Mouse (Mus musculus) spleen, postnatal 36 days (tissue): ENCODE data around the gene Slc35g3.

Experiments
- DNase-seq, 2 experiments: peaks; one replicate each; pipeline ENCODE4 v3.0.0; 2022; ENCODE audit warnings: low spot score in 2 of 2, mixed read lengths in 1 of 2

The Slc35g3 gene

DNA sequence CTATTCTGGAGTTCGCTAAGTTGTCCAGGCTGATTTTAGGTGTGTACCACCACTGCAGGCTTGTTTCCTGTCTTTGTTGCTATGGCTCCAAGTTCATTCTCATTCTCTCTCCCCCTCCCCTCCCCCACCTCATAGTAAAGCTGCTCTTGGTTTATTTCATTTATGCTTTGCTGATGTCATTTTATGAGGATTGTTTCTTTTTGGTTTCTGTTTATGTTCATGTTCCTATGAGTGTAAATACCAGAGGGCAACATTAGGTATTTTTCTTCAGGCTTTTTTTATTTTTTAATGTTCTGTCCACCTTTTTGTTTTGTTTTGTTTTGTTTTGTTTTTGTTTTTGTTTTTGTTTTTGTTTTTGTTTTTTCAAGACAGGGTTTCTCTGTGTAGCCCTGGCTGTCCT is at the start of gene Slc35g3:
Gene Slc35g3 (minus strand): TSS at position 101 of the 400 bp plus-strand sequence.
- DNase-seq: no peak

DNA sequence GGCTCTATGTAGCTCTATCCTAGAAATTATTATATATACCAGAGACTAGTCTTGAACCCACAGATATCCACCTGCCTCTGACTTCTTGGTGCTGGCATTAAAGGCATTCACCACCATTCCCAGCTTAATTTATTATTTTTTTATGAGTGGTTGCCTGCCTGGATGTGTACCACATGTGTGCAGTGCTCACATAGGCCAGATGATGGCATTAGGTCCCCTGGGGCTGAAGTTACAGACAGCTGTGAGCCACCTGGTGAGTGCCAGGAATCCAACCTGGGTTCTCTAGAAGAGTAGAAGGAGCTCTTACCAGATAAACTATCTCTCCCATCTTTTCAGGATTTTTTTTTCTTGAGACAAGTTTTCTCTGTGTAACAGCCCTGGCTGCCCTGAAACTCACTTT is 48.5 kb upstream of the Slc35g3 start:
- DNase-seq: no peak

DNA sequence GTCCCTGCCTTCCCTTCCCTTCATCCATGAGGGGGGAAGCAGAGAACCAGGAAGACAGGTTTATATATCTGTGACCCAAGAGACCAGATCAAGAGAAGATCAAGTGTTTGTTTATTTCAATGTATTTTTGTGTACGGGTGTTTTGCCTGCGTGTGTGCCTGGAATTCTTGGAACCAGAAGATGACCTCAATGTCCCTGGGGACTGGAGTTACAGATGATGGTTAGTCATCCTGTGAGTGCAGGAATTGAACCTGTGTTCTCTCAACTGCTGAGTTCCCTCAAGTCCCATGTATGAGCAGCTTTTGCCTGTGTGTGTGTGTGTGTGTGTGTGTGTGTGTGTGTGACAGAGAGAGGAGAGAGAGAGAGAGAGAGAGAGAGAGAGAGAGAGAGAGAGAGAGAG is 45.9 kb upstream of the Slc35g3 start:
- no peak for DNase-seq

DNA sequence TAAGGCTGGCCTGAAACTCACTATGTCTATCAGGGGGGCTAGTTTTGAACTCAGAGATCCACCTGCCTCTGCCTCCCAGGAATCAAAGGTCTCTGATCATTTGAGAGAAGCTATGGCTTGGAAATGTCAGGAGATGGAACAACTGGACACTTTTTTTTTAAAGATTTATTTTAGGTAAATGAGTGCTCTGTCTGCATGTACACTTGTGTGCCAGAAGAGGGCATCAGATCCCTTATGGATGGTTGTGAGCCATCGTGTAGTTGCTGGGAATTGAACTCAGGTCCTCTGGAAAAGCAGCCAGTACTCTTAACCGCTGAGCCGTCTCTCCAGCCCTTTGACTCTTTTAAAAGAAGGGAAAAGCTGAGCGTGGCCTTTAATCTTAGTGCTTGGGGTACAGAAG is 44.6 kb upstream of the Slc35g3 start:
- DNase-seq: no peak

DNA sequence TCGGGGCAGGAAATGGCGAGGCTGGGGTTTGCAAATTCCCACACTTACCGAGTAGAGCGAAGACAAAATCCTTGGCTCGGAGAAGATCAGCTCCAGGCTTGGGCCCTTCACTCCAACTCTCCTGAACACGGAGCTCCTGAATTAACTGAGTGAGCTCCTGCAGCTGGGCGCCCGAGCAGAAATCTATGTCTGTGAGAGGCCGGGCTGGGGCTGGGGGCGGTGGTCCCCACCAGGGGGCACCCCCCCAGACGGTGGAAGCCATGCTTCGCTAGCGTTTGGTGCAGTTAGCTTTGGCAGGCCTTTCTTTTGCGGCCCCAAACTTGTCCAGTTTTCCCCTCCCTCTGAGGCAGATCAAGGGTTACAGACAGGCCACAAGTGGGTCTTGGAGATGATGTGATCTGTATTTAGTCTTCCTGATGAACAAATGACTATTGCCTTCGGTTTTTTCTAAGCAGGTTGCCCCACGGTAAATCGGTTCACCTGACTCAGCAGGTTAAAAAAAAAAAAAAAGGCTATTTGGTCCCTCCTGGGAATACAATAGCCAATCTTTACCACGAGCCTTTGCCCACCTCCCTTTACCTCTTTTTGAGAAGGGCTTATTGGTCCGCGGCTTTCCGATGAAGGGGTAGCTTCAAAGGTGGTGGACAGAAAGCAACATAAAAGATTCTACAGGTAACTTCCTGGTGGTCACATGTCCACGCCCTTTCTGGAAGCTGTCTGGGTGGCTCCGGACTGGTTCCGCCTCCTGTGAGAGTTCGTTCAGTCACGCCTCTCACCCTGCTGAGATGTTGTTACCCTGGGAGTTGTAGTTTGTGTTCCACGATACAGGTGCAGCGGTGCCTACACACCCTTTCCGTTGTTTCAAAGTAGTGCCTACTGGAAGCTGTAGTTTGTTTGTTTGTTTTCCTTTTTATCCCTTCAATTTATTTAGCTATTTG is 43.5 kb upstream of the Slc35g3 start, which contains the start of gene Tmem102:
Gene Tmem102 (minus strand): TSS at position 653 of the 938 bp plus-strand sequence.
- no peak for DNase-seq

DNA sequence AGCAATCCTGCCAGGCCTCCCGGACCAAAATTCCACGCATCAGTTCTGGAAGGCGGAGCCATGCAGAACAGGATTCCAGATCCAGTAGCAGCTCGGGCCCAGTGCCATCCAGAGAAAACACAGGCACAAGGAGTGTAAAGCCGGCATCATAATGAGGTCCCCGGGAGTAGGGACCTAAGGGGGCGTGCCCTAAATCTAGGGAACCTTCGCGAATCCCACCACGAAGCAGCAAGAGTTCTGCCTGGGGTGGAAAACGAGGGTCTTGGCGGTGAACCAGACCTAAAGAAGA is 42.8 kb upstream of the Slc35g3 start:
- no peak for DNase-seq

DNA sequence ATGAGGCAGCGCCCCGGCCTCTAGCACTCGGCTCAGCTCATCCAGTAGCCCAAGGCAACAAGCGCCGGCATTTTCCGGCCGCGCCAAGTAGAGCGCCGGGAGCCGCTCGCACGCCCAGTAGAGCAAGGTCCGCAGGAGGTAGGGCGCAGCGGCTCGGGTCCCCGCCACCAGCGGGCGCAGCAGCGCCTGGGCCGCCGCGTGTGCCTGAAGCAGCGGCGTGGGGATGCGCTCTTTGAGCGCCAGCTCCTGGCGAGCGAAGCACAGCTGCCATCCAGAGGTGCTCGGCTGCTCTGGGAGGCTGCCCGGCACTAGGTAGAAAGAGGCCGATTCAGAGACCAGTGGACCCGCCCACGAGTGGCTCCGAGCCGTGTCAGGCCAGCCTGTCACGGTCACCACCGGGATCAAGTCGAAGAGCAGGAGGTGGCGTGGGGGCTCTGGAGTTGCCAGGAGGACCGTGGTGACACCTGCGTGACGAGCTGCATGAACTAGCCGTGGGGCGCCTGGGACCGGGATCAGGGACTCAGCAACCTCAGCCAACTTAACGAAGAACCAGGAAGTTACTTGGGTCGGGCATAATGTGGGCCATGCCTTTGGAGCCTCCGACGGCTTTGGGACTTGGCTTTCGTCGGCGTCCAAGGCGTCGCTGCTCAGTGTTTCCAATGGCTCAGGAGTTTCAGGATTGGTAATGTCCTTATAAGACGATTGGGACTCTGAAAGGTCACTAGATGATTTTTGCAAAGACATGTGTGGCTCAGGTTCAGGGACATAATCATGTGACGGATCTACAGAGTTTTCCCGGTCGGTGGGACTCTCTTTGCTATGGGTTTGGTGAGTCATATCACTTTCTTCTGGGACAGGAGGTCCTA is 42.3 kb upstream of the Slc35g3 start:
- DNase-seq: peak; percentile 71 to 77

DNA sequence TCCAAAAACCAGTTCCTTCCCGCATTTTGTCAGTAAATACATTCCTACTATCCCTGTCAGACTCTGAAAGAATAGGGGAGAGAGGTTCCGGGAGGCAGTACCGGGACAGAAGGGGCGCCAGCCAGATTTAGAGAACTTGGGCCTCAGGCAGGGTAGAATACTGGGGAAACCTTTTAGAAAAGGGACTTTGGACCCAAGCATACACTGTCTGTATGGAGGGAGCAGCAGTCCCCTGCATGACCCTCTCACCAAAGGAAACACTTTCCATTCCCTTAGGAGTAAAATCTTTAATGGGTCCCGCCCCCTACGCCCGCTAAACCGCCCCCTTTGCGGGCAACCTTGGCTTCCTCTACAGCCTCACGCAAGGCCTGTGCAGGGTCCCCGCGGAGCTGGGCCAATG is 41.6 kb upstream of the Slc35g3 start:
- no peak for DNase-seq

DNA sequence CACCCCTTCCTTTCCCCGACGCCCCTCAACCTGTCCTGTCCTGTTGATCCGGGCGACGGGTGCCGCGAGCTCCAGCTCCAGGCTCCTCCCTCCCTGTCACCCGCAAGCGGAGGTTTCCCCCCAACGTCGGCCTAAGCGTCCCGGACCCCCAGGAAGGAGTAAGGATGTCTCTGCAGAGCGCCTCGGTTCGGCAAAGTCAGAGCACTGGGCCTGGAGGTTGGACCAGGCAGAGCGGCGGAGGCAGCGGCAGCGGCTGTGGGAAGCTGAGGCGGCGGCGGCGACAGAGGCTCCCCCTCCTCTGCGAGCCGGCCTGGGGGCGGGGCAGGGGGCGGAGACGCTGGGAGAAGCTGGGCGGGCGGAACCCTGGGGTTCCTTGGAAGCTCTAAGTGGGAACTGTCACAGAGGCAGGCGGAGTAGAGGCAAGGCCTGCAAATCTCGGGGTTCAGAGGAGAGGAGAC is 40.9 kb upstream of the Slc35g3 start:
- DNase-seq: peak; percentile 50 to 65

DNA sequence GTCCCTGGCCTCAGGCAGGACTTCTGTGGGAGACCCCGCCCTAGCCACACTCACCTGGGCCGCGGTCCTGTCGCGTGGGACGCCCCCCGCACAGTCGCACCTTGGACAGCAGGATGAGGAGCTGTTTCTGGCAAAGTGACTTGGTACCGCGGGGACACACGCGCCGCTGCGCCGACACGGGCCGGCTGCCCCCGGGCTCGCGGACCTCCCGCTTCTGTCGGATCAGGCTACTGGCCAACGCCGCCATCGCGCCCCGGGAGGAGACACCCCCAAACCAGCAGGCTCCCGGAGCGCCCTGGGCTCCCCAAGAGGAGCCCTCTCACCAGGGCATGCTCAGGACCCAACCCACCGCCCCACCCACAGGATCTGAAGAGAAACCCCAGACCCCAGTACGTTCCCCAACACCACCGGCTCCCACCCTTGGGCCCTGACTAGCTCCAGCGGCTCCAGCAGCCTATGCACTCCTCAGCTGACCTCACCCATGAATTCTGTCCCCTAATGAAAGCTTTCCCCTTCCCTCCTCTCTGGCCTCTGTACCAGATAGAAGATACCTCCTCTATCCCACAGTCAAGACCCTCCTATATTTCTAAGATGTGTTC is 39.7 kb upstream of the Slc35g3 start, which contains the start of gene Fgf11:
Gene Fgf11 (minus strand): TSS at position 479 of the 599 bp plus-strand sequence.
- no peak for DNase-seq

DNA sequence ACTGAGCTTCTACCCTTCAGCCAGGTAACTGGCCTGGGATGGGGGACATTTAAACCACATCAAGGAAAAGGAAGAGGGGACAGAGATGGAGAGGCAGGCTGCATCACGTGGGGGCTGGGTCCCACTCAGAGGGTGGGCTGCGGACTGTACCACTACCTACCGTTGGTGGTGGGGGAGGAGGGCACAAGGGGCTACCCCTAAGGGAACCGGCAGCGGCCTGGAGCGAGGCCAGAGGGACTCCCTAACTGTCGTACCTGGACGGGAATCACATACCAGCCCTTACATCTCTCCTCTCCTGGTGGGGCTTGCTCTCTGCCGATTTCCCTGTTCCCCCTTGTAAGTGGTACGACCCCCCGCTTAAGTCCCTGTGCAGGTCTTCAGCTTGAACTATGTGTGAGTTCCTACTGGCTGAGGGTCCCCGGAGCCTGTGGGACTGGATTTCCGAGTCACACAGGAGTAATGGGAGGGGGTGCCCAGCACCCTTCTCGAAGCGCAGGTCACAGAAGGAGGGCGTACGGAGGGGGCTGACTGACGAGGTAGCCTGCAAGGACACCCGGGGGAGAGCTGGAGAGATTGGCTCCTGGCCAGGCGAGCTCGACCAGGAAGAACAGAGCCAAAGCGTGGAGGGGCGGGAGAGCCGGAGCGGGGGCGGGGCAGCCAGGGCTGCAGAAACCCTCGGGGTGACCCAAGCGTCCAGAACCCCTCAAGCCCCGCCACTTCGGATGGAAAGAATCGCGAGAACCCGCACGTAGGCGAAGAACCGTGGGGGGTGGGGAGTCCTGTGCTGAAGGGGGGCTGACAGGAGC is 38.8 kb upstream of the Slc35g3 start:
- DNase-seq: no peak

DNA sequence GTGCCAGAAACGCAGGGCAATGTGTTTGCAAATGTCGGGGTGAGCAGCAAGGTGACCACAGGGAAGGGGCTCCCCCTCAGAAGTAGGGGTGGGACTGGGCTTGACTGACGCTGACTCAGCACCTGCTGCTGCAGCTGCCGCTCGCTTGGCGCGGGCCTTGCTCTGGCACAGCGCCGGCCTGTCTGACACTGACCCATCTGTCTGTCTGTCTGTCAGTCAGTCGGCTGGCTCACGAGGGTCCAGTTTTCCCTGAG is 38.3 kb upstream of the Slc35g3 start:
- DNase-seq: no peak

DNA sequence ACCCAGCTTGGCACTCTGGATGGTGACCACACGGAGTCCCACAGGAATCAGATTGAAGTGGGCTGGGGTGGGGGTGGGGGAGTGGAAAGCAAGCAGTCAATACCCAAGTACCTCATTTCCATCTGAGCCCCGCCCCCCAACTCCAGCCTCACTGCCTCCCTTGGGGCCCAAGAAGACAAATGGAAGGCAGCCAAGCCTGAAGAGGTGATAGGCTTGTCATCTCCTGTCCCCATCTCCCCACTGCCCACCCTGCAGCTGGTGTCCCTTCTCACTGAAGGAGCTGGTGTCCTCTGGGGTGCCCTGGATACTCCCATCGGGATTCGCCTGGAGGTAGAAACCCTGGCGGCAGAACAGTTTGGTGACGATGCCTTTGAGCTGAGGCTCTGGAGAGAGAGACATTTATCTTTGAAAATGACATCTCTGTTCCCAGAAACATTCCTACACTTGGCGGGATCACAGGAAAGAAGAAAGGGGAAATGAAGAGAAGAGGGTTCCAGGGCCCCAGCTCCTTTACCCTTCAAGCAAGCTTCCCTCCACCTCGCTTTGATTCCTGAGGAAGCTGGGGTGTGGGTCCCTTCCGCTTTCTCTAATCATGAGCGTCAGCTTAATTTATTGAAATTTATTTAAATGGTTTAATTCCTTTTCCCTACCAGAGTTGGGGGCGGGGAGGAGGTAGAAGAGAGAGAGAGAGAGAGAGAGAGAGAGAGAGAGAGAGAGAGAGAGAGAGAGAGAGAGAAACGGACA is 37.8 kb upstream of the Slc35g3 start:
- peak; percentile 66 to 73 for DNase-seq

DNA sequence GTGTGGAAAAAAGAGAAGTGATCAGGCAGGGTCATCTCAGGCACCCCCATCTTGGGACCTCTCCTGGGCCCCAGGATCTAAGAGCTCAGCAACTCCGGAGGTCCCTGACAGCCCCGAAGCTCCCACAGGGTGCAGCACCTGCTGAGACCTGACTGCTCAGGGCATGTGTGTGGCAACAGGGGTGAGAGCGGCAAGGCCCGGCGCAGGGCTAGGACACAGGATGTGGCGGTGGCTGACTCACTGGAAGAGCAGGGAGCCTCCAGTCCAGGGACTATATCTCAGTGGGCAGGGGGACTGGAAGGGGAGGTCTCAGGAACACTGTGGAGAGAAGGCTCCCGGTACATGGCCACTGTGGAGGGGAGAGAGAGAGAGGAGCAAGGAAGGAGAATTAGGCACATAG is 36.2 kb upstream of the Slc35g3 start:
- DNase-seq: no peak

DNA sequence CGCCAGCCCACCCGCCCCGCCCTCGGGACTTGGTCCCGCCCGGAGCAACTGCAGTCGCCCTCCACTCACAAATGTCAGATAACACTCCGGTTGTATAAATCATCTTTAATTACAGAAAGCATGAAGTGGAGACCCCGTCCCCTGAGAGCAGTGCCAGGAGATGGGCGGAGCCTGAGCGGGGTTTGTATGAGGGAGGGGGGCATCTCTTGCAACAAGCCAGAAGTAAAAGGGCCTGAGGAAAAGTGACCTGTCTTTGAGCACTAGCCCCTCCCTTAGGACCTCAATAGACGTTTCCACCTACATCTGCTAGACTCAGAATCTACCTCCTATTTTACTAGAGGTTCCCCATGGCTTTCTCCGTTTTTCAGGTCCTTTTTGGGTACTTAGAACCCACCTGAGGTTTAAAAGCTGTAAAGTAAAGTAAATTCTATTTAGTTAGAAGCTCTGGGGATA is 34.2 kb upstream of the Slc35g3 start:
- DNase-seq: no peak

DNA sequence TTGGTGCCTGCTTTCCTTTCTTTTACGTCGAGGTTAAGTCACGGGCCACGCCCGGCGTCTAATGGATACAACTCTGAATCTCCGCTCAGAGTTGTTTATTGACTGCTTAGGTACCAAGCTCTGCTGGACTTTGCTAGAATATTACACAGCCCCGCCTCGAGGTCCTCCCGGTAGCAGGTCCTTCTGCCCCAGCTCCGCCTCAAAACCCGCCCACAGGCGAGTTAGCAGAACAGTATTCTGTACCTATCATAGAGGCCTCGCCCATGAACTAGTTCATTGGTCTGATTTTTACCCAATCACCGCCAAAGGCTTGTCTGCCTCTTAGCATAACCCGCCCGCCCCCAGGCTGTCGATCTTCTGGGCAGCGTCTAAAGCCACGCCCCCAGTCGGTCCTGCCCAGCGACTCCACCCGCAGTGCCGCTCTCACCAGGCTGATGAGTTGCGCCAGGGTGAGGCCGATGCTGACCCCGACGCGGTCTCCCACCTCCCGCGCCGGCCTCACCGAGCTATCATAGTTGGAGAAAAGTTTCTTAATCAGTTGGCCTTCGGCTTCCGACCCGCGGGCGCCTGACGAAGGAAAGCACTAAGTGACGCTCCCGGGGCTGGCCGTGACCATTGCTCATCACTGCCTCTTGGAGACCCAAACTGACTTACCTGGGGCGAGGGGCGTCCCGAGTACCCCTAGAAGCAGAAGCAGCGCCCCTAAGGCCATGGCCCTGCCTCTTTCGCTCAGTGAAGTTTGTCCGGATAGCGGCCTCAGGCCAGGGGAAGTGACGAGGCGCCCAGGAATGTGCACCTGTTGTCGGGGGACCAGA is 33.6 kb upstream of the Slc35g3 start, which contains the start of gene Chrnb1:
Gene Chrnb1 (minus strand): TSS at position 776 of the 815 bp plus-strand sequence.
- DNase-seq: peak; percentile 98 to 99

DNA sequence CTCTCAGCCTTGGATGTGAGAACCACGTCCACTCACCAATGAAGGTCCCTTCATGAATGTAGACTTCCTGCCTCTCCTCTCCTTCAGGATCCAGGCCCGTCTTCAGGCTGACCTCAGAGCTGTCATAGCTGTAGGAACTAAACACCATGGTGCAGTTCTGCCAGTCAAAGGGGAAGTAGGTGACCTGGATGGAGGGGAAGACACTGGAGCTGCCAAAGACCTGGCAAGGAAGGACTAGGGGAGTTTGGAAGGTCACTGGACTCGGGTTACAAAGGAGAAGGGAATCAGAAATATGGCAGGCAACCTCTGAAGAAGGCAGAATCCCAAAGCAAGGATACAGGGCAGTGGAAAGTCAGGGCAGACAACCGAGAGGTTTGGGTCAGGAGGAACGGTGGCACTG is 31.7 kb upstream of the Slc35g3 start:
- DNase-seq: no peak

DNA sequence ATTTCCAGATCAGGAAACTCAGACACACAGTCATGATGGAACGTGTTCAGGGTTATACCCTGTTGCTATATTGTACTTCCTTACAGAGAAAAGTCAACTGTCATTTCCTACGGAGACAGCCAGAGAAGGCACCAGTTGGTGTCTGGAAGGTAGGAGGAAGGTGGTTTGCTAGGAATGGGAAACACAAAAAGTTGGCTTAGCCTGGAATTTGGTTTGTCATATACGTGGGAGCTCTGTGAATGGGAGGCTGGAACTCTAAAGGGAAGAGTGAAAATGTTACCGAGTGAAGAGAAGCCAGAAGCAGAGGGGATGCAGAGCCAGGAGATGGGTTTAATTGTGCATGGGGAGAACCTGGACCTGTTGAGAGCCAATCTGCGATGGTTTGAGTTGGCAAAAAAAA is 29.7 kb upstream of the Slc35g3 start:
- DNase-seq: no peak

DNA sequence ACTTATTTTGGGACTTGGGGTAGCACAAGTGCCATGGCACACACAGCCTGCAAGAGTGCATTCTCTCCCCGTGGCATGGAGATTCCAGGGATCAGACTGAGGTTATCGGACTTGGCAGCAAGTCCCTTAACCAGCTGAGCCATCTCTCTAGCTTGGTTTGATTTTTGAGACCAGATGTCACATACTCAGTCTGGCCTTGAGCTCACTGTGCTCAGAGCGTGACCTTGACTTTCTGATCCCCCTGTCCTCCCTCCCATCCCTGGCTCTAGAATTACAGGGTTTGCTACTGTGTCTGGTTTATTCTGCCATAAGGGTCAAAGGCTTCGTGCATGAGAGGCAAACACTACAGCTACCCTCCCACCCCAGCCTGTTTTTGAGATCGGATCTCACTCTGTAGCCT is 27.7 kb upstream of the Slc35g3 start:
- DNase-seq: no peak

DNA sequence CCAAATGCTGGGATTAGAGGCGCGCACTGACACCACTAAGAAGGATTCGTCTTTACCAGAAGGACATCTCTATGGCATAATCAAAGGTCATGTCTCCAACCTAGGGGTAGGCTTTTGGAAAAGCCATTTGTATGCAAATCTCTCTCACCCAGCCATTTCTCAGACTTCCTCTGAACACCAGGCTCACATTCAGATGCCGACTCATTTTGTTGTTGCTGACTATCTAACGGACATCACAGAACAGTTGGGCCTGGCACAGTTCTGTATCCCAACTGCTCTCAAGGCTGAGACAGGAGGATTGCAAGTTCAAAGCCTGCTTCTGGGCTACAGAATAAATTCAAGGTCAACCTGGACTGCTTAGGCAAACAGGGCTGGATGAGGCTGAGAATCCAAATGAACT is 25.5 kb upstream of the Slc35g3 start:
- DNase-seq: no peak
